Mouse (Mus musculus) heart, adult 8-10 months (tissue): ENCODE data around the gene Skp1a. TPM values are rescaled to one million over a fixed set of nuclear protein-coding genes. Genes with fewer than 3 reads are reported as not detected.
A peak's percentile ranks its signal among the peaks of the same experiment; 100 is the strongest.

Experiments used
- DNase-seq: peaks from one replicate; pipeline ENCODE4 v3.0.0; 2022; ENCODE audit warnings: low spot score
- total RNA-seq, 4 experiments: library from RNA; stranded (reverse); gene quantifications; 2 replicates each; pipeline ENCODE4 v1.2.4; 2022

Gene Skp1a
- total RNA-seq, 4 experiments from 2014 or later = 243 to 269 (median 257) TPM

DNA sequence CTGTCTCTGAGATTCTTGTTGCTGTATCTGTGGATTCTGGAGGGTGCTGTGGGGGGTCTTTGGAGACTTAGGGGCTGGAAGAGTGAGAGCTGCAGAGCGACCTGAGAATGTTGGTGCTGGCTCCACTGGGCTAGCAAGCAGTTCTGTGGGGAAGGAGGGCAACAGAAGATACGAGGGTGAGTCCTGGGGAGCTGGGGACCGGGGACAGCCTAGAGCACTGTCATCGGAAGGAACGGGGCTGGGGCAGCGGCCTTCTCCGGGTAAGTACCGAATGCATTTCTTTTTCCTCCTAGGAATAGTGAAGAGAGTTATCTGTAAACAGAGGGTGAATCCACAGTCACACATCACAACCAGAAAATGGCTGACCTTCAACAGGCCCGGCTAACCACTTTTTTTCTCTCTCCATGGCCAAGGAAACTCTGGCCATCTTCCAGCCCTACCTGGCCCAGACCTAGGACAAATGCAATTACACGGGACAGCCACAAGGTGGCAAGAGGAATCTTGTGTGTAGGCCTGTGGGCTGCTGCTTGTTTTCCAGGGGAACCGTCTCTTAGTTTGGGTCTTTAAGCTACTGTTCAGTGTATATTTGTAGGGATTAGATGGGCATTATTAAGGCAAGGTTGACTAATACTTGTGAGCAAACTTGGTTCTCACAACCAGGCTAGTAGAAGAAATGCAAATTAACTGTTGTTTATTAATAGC is 22.0 kb downstream of the Skp1a start:
- peak; percentile 68 for DNase-seq

DNA sequence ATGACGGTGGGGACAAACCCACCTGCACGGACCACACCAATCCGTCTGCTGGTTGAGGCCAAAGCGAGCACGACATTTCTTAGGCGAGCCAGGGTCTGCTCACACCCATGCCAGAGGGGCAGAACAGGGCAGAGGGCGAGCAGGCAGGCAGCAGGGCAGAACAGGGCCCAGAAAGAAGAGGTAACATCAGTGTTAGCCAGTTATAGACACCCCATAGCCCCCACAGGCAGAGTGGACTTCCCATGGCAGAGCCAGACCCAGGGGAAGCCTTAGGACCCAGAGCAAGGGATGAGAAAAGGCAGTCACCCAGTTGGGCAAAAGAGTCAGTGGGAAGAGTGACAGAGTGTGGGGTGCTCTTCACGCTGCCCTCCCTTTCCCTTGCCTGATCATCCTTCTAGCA is 23.3 kb downstream of the Skp1a start:
- no peak for DNase-seq

DNA sequence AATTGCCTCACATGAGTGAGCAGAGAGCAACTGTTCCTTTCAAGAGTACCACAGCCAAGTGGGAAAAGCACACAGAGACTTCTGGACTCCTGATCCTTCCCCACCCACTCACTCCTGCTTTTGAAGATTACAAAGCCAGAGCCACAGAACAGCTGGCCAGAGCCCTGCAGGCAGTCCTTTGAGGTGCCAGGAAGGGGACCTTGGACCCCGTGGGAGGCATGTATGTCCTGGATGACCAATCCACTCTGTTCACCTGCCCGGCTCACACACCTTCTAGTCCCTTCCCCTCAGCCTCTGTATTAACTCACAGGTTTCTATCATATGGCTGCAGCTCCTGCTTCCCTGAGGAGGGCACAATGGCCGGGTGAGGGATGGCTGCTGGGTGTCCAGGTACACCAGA is 25.6 kb downstream of the Skp1a start:
- DNase-seq = no peak

DNA sequence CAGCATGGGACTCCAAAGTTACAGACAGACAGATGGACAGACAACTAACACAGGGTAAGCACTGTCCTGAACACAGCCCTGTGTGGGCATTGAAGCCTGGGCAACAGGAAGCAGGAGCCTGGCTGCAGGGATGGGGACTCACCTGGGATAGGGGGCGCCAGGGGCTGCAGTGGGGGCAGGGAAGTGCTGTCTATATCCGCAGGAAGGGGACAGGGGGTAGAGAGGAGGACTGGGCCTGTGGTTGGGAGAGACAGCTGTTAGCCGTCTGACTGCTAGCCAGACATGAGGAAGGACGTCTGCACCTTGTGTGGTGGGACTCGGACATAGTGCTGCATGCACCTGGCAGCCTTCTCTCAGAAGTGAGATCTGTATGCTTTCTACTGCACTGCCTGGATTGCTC is 26.9 kb downstream of the Skp1a start:
- DNase-seq = no peak

DNA sequence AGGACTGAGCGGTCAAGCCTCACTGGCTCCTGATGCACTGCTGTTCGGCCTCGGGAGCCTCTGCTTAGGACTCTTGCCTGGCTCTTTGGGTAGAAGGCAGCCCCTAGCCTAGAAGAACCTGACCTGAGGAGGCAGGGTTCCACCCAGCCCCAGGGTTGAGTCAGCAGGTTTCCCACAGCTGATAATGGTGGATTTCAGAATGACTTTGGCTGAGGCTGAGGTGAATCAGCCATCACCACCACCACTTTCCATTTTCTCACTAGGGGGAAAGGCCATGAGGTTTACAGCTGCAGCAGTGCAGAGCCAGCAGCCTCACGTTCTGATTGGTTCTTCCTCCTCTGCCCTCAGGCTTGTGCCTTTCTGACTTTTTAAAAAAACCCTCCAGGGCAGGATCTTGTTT is 29.1 kb downstream of the Skp1a start:
- DNase-seq = no peak

DNA sequence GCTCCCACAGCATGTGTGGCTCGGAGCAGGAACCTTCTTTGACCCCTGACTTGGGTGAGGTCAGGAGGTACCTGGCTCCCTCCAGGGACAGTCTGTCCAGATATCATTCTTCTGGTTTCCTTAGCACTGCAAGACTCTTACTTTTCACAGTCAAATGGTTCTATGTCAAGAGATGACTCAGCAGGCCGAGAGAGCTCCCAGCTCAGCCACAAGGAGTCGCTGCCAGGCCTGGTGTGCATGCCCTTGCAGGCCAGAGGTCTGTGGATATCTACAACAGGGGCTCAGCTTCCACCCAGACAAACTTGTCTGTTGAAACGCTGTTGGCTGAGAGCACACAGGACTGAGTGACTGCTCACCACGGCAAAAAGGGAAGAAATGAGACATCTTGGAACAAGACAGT is 30.1 kb downstream of the Skp1a start:
- DNase-seq = no peak

DNA sequence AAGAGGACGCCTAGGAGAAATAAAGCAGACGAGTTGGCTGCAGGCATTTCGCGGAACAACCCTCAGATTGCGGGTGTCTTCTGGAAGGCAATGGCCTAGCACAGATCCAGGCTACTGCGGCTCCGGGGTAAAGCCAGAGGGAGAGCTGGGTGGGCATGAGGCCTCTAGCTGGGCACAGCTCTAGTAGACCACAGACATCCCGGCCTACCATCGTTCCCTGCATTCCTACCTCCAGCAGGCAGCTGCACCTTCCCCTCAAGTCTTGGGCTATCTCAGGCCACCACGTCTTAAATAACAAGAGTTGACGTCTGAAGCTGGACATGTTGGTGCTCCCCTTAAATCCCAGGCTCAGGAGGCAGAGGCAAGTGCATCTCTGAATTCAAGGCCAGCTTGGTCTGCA is 30.5 kb downstream of the Skp1a start:
- no peak for DNase-seq

DNA sequence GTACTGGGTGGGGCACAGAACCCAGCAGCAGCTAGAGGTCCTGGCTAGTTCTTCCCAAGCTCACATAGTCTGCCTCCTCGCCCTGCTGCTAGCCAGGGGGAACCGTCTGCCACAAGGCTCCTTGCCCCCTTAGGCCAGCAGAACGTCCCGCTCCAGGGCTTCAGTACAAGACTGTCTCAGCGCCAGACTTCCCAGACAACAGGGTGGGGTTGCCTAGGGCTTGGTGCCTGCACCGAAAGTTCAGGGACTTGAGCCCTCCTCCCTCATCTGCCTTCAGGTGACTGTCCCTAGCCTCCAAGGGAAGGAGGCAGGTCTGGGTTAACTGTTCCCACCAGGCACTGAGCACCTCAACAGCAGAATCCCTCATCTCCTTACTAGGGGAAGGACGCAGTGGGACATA is 33.1 kb downstream of the Skp1a start:
- no peak for DNase-seq

DNA sequence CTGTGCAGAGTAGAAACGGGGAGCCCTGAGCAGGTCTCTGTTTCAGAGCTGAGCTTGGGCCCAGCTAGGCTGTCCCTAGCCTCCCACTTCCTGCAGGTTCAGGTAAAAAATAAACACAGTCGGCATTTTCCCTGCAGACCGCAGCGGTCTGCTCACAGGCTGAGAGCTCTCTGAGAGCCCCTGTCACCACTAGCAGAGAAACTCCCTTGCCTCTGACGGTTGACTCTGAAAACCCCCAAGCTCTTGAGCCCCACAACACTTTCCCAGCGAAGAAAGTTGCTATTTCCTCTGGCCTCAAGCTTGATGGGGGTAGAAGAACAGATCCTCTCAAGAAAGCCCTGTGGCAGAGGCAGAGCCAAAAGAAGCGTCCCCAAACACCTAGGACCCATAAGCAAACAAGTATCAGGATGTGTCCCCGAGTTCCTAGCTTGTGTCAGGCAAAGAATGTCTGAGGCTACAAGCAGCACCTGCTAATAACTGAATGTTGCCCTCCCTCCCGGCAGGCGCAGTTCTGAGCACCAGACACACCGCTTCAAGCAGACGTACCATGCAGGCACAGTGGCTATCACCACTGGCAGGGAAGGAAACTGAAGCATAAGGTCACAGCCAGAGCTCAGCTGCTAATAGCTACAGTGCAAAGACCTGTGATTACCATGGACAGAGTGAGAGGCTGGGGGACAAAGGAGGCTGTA is 34.0 kb downstream of the Skp1a start:
- DNase-seq = no peak

DNA sequence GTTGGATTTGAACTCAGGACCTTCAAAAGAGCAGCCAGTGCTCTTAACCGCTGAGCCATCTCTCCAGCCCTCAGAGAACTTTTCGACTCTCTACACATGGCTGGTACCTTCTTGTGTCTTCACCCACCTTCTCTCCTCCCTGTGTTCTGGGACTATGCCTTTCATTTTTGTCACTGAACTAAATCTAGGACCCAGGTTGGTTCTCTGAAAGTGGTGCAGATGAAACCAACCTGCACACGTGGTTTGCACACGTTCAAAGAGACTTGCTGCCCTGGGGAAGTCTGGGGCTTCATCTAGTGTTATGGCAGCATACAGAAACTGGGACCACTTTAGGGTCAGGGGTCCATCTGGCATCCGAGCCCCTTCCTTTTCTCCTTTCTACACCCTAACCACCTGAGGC is 35.5 kb downstream of the Skp1a start:
- DNase-seq = no peak

DNA sequence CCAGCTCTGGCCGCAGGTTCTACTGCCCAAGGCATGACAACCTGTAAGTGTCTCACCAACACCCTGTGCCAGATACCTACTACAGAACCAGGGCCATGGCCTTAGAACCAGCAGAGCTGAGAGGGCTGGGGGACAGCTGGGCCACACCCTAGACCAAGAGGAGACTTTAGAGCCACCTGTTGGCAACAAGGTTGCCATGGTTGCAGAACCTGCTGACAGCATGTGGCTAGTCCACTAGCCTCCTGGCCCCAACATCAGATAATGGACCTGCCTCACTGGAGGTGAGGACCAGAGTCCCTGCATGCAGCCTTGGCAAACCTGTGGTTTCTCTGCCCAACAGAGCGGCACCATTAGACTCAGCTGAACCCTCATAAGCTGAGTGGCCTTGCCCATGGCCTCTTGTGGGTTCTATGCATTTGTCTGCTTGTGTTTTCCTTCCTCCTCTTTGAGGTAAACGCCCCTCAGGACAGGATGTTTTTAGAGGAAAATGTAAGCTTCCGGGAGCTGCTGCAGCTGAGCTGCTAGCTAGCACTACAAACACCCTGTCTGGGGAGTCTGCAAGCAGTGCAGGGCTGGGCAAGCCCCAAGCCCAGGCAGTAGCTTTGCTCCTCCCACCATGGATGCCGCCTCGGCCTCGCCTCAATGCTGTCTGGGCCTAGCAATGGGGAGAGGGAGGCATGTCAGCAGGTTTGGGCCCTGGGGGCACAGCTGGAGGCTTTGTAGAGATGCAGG is 36.5 kb downstream of the Skp1a start:
- DNase-seq = no peak

DNA sequence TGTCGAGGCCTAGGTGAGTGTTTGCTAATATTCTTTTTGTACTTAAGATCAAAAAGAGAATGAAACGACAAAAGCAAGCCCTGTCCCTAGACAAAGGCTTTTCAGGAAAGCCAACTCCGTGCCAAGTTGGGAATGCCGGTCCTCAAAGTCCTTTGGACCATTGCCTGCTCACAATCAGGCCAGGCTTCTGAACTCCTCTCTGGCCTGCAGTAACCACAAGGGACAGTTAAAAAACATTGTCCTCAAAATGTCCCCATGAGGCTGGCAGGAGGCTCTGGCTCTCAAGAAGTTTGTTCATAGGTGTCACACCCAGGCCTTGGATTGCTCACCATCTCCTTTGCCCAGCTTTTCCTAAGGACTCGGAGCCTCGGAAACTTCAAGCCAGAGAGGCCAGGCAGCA is 38.0 kb downstream of the Skp1a start:
- no peak for DNase-seq

DNA sequence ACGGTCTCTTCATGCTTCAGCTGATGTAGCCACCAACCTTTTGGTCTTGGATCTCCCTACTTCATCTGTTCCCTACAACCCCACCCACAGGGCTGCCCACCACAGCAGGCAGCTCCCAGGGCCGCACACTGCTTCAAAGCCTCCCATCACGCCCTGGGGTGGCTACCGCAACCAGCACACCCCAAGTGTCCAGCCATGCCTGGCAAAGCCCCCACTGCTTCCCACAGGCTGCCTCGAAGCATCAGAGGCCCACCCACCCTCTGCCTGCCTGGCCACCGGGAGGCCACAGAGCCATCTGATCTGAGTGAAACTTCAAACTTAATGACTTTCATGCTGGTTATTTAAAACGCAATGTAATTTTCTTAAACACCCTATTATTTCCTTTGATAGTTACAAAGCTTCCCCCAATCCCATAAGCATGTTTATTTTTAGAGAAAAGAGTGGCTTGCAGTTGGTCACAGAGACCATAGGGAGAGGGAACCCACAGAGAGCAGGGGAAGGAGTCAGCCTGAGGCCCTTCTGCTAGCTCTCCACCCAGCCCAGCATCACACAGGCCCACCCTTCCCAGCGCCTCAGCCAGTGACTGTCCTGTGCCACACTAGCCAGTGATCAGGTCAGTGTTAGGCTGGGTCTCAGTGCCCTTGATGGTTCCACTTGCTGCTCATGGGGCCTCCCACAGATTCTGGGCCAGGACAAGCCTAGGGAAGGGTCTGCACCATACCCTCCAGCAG is 40.1 kb downstream of the Skp1a start:
- DNase-seq = no peak

DNA sequence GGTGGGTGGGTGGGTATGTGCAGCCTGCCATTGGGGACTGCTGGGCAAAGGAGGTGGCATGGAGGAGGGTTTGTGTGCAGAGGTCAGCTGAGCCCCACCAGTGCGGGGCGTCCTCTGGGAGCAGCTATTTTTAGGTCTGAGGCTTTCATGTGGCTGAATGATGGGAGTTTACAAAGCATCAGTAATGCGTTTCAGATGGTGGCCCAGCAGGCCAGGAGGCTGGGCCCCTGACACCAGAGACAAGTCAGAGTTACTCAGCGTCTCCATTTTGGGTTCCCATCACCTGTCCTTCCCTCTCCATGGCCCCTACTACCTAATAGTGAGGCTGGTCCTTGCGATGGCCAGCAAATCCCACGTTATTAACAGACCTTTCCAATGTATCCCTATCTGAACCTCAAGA is 40.8 kb downstream of the Skp1a start:
- no peak for DNase-seq

DNA sequence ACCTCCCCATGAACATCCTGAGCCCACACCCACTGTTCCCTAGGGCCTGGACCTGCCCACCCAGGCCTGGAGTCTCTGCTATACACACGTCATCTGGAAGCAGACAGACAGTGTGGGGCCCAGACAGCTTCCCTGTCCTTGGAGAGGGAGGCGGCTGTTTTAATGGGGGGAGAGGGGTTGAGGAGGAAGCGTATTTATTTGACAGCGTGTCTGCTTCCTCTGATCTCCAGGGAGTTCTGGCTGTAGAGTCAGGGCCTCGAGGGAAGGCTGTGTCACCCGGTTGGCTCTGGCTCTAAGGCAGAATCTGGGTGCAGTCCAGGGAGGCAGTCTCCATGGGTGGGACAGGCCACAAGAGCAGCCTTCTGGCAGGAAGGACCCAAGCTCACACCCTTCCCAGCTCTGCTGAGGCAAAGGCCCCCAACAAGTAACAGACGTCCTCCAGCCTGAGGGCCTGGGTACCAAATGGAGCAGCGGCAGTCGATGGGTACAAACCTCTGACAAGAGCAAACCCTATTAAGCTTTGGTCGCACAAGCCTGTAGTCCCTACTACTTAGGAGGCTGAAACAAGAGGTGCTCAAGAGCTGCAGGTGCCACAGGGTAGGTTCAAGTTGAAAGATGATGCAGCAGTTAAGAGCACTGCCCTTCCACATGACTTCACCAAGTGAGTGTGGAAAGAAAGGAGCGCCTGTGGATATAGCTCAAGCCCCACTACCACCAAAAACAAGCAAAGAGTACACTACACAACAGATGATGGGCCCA is 41.6 kb downstream of the Skp1a start:
- no peak for DNase-seq

DNA sequence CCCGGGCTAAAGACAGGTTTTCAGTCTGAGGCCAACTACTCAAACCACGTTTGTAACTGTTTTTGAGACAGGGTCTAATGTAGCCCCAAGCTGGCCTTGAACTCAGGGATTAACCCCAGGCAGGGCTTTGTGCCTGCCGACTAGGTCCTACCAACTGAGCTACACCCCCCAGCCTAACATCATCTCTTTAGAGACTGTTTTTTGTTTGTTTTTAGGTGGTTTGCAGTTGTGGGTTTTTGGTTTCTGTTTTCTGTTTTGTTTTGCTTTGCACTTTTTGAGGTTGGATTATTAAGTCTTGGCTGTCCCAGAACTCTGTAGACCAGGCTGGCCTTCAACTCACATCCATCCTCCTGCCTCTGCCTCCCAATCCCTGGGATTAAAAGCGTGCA is 42.1 kb downstream of the Skp1a start:
- DNase-seq = no peak

DNA sequence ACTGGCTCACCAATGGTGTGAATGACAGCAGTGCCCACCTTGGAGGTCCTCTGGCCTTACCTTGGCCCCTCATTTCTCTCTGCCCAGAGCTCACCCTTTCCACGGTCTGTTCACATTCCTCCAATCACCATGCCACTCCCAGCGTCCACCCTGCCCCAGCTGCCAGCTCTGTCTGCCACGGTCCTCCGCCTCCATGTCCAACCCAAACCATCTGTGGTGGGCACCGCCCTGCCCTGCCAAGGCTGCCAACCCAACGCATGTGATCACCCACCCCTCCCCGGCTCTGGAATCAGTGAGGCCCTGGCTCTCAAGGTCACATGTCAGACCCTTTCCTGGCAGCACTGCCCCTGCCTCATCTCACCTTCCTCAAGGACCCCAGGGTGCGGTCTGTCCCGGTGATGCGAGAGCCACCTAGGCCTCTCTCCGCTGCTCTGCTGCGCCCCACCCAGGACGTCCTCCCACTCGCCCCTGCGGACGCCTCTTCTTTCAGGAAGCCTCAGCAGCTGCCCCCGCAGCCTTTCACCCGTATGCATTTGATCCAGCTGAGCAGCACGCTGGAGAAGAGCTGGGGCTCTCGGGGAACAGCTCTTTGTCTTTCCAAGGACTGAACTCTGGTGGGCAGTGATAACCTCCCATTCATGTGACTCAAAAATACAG is 42.8 kb downstream of the Skp1a start:
- DNase-seq = no peak

DNA sequence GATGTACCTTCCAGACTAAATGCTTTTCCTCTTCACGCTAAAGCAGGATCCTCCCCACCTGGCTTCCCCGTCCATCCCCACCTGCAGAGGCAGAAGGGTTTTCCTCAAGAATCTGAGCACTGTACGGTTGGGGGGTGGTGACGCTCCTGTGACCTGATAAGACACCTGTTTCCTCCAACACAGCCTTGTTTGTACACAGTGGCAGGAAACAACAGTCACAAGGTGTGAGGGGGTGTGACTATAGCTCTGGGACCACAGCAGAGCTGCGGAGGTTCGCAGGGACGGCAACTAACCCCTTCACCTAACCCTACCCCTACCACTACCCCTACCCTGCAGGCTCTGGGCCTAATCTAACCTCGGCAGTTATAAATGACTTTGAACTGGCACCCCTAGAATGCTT is 43.6 kb downstream of the Skp1a start:
- DNase-seq = no peak

DNA sequence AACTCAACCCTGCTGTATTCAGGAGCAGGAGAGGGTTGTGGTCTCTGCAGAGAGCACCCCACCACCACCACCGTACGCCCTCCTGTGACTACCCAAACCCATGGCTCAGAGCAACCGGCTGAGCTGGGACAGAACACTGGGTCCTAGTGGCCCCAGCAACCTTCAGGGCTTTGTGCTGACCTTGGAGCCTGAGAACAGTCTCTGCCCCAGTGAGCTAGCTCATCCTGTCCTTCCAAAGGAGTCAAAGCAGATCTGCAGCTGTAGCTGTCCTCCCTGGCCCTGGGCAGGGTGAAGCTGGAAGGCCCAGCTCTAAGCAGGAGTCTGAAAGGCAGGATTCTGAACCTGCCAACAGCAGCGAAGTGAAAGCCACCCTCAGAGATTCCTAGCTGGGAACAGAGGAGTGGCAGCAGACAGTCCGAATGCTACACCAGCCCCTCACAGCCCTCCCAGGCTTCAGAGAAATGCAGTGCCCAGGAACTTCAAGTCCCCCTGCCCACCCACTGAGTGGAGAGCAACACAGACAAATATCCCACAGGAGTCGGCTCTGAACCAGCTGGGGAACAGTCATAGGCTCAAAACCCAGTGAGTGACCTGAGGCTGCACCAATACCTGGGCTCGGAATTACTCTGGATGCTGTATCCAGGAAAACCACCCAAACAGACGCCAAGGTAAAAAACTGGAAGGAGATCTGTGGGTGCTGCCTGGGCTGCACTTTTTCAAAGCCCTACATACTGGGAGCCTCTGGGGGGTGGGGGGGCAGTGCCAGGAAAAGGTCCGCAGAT is 44.2 kb downstream of the Skp1a start:
- DNase-seq = no peak

DNA sequence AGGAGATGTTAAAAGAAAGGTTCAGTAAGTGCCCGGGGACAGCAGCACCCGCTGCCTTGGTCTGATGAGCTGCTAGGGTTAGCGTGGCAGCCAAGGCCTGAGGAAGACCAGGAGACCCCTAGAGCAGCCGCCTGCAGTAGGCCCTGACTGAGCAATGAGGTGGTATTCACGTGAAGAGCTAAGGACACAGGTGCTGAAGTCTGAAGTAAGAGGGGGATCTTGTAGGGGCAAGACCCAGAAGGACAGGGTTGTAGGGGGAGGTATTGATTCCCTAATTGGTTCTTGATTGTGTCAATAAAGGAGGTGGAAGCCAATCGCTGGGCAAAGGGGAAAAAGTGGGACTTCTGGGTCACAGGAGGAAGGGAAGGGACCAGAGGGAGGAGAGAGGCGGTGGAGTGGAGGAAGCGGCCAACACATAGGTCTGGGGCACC is 45.2 kb downstream of the Skp1a start:
- no peak for DNase-seq
